Mouse (Mus musculus): ENCODE data around the gene Cct8.

The Cct8 gene

GRCm38 (mm10) chr16:87445110-87445509, 50.6 kb downstream of the Cct8 start:
- no peak for DNase-seq (ENCODE audit: low spot score)

- no peak for DNase-seq (ENCODE audit: low spot score)
Measured at GRCm38 (mm10) chr16:87444071-87444470, 51.6 kb downstream of the Cct8 start.

- DNase-seq (ENCODE audit: low spot score), result no peak
Measured at GRCm38 (mm10) chr16:87443245-87443644, 52.4 kb downstream of the Cct8 start.

- no peak for DNase-seq (ENCODE audit: low spot score)
Measured at GRCm38 (mm10) chr16:87442291-87442690, 53.4 kb downstream of the Cct8 start.

- peak; percentile 8 for DNase-seq (ENCODE audit: low spot score)
Measured at GRCm38 (mm10) chr16:87441089-87441488, 54.6 kb downstream of the Cct8 start.

GRCm38 (mm10) chr16:87440184-87440686, 55.4 kb downstream of the Cct8 start, which contains the start of gene Rwdd2b:
Rwdd2b (minus strand) TSS chr16:87440573.
- peak; percentile 96 for DNase-seq (ENCODE audit: low spot score)

GRCm38 (mm10) chr16:87438697-87439096, 57.0 kb downstream of the Cct8 start:
- no peak for DNase-seq (ENCODE audit: low spot score)

GRCm38 (mm10) chr16:87437096-87437495, 58.6 kb downstream of the Cct8 start:
- DNase-seq (ENCODE audit: low spot score), result no peak

GRCm38 (mm10) chr16:87435411-87436205, 60.1 kb downstream of the Cct8 start:
- DNase-seq (ENCODE audit: low spot score), result no peak

- DNase-seq (ENCODE audit: low spot score), result no peak
Measured at GRCm38 (mm10) chr16:87434946-87435345, 60.7 kb downstream of the Cct8 start.

- DNase-seq (ENCODE audit: low spot score), result no peak
Measured at GRCm38 (mm10) chr16:87434266-87434665, 61.4 kb downstream of the Cct8 start.

Data from embryo, embryonic 10 days (tissue).